Mouse (Mus musculus): ENCODE results near the gene Gm9747.

The Gm9747 gene

GRCm38 (mm10) chr1:82232812-82233211, at the start of gene Gm9747:
Gene Gm9747 (plus strand): TSS chr1:82233112.
- DNase-seq, result no peak

GRCm38 (mm10) chr1:82183913-82184442, 48.9 kb upstream of the Gm9747 start:
- peak; percentile 3 to 5 for DNase-seq

DNA sequence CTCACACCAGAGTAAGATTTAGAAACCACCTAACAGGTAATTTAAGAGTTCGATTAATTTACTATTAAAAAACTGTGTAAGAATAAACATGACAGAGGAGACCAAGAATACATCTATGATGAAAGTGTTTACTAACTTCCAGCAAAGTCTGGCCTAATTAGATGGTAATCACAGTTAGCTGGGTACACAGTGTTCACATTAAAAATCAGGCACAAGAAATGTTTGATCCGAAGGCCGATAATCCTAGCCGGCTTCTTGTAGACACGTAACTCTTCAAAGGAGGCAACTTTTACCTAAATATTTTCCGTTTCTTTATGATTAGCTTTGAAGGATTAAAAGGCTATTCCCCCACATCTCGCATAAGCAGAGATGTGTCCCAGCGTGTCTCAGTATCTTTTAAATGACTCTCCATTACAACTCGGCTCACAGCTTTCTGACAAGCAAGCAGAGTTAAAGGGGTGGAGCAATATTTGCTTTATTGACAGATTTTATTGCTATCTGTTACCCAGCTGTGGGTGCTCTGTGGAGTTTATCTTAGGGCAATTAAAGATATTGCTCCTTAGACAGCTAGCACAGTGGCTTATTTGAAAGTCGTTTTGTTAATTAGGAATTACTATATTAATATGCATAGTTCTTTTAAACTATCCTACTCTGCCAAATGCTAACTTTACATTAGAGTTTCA, 44.2 kb upstream of the Gm9747 start:
- peak in 1 of 2 experiments; percentile 10 for DNase-seq

DNA sequence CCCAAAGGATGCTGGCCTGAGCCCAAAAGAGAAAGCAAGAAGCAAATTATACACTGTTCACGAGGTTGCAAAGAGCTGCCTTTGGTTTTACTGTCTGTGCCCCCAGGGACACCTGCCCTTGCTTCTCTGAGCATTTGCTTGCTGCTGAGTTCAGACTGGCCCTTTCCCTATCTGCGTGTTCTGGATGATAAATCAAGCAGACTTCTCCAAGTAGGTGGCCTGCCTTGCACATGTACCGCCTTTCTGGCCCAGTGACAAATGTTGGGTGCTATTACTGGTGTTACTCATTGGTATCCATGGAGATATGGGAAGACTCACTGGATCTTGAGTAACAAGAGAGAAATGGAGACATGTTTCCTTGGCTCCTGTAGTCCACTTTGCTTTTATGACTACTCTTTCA, 43.4 kb upstream of the Gm9747 start:
- DNase-seq, result peak; percentile 27 to 49

DNA sequence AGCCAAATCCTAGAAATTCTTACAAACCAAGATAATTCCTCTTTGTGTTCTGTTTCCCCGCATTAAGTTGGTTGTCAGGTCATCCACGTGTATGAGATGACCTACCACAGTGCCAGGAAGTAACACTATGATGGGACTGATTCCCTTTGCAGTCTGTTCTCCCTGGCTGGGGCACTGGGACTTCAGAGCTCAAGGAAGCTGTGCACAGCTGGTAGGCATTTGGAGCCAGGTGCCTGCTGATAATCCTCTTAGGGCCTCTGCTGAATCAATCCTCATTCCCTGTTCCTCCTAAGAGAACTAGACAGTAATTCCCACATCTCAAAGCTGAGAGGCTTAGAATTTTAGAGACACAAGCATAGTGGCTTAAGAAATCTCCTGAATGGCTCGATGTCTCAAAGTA, 41.3 kb upstream of the Gm9747 start:
- no peak for DNase-seq

DNA sequence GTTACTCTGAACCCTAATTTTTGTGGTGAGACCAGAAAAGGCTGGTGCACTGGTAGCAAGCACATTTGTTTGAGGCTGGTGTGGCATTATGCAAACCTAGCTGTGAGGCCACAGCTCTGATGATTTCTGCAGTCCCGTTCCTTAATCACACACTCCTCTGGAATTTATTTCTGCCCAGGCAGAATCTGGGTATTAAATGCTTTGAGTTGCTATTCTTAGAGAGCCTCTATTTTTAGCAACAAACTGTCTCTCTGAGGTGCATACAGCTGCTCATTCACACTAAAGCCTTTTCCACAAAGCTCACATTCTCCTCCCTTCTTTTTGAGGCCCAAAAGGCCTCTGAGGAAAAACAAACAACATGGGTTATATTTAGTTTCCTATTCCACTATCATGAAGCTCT, 33.0 kb upstream of the Gm9747 start:
- no peak for DNase-seq

- no peak for DNase-seq
Observed at GRCm38 (mm10) chr1:82200636-82201035, 32.3 kb upstream of the Gm9747 start.

GRCm38 (mm10) chr1:82207511-82207910, 25.4 kb upstream of the Gm9747 start:
- DNase-seq, result no peak

DNA sequence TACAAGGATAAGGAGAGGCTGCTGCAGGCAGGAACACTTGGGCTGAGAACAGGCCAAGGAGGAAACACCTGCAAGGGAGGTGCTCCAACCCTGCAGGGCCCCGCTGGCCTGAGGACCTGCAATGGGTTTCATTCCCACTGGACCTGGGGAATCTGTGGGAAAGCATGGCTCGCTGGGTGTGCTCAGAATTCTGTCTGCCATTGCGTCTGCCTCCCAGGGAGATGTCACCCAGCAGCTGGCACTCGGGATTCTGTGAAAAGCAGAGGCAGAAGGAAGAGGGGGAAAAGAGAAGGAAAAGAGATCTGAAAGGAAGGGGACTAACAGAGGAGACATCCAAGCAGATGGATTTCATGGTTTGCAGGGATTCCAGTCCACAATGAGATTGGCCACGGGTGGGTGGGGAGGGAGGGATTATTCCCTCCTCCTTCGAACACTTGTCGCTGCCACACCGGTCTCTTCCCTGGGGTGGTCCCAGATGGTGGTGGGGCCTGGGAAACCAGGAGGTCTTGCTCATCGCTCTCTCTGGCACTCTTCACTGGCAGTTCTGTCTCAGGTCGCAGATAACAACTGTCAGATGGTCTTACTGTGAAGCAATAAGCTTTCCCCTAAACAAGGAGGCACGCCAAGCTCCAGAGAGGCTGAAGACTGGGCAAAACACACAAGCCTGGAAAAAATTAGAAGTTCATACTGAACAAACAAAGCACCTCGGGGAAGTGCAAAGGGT, 12.1 kb upstream of the Gm9747 start:
- no peak for DNase-seq

DNA sequence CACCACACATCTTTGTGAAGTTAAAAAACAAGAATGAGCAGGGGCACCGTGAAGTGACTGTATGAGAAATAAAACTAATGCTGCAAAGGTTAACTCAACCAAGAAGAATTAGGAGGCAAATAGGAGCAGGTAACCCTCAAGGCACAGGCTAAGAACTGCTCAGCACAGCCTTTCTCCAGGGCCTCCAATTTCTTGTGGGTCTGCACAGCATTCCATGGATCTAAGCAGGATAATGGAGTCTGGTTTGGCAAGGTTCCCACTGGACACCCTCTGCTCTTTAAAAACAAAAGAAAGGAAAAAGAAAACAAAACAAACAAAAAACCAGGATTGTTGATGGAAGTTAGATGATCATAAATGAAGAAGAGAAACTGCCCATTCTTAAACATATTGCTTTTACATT, 11.4 kb upstream of the Gm9747 start:
- DNase-seq, result no peak

DNA sequence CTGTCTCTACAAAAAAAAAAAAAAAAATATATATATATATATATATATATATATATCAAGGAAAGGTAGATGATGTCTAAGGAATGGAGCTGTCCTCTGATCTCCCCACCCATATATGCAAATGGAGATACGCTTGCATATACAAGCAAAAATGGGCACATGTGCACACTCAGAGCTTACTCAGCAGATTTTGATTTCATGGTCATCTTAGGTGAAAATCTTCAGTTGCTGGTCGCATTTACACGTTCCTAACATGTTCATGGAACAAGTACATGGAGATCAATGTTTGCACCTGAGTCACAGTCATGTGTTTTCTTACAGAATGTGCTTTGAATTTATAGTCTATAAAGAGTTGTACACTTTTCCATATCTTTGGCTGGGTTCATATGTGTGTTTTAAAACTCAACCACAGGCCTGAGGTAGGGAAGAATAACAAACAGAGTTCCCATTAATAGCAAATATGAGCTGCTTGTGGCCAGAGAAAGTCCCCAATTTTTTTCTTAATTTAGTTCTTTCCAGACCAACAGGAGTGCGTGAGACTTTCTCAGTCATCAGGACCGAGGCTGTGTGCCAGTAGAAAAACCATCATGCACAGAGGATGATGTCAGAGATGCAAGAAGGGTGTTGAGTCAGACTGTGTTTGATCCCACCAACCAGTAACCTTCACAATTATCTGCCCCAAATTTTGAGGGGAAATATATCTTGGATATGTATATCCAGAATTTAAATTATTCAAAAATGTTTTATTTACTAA, 9.7 kb upstream of the Gm9747 start:
- no peak for DNase-seq

- DNase-seq, result no peak
Observed at GRCm38 (mm10) chr1:82228841-82229240, 4.1 kb upstream of the Gm9747 start.

DNA sequence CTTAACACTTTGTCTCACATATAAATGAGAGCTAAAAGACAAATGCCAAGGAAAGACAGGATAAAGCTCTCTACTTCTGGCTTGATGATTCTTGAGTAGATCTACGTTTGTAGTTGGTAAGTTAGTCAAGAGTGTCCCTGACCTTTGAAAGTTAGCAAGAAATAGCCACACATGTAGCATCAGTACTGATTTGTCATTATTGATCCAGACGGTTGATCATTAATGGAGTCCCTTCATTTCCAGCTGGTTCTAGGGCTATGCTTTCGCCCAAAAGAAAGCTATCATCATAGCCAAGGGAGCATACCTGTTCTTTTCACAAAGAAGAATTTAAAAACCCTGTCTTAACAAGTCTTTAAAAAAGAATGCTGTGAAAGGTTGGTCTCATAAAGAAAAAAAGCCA, 1.7 kb downstream of the Gm9747 start:
- DNase-seq, result no peak

GRCm38 (mm10) chr1:82235455-82236104, 2.7 kb downstream of the Gm9747 start:
- no peak for DNase-seq

DNA sequence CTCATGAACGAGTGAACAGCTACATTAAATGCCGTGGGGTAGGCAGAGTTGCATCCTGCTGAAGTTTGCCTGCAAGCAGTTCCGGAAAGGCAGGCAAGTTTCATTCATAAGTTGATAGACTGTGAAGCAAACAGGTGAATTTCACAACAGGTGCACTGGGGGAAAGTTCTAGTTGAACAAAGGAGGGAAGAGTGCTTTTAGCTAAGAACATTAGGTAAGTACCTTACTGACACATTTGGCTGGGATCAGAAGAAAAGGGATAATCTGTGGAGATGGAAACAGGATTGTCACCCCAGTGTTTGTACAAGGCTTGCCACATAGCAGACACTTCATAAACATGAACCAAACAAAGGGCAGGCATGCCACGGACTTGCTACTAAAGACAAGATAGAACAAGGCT, 5.3 kb downstream of the Gm9747 start:
- no peak for DNase-seq

- DNase-seq, result no peak
Observed at GRCm38 (mm10) chr1:82239409-82240201, 6.7 kb downstream of the Gm9747 start.

DNA sequence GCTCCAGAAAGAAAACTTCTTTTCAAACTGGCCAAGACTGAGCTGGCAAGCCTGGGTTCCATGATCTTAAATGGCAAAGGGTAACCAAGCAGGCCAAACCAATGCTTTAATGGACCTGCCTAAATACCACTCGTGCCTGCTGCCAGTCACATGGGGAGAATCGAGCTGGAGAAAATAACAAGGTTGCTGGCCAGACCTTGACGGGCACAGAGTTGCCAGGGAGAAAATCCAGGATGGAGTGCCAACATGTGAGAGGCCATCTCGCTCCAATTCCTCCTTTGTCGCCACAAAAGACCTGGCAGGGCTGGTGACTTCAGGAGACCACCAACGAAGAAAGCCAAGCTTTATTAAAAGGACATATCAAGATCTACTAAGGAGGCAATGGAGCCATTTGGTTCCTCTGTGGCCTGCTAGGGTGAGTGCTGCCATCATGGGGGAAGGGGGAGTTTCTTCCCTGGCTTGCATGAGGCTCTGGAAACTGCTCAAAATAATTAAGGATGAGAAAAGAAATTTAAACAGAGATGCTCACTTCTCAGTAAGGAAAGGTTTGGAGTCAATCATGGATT, 10.4 kb downstream of the Gm9747 start:
- peak; percentile 20 to 21 for DNase-seq

DNA sequence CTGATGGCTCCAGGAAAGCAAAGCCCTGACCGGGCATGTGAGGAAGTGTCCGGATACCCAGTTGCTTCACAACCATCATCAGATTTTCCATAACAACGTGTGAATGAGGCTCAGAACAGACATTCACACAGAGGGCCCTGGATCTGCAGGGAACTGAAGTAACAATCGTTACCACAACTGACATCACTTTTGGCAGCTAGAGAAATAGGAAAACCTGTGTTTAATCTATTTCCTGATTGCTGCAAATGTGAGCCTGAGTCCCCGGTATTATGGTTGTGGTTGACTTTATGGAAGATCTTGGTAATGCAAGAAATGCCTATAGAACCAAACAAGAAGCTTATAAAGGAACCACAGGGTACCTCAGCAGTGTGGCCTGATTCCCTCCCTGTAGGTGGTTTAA, 12.1 kb downstream of the Gm9747 start:
- no peak for DNase-seq

- DNase-seq, result peak; percentile 19 to 45
Observed at GRCm38 (mm10) chr1:82247221-82247951, 14.5 kb downstream of the Gm9747 start.

GRCm38 (mm10) chr1:82253789-82254445, 21.0 kb downstream of the Gm9747 start:
- no peak for DNase-seq

Data from kidney, postnatal 36 days (tissue).